Mouse (Mus musculus): ENCODE measurements around the gene Rras. TPM values are rescaled to one million over a fixed set of nuclear protein-coding genes. Genes with fewer than 3 reads are reported as not detected.
A peak's percentile ranks its signal among the peaks of the same experiment; 100 is the strongest.
"Not testable (repeated sequence)": the region's sequence is repeated elsewhere in the genome, so short reads cannot be mapped to it uniquely, and the experiment has no call there.

The Rras gene
- polyA plus RNA-seq, 1 experiment, result 291 TPM

- DNase-seq (ENCODE audit: low read depth), result no peak
These were observed 18.0 kb upstream of the Rras start for GRCm38 (mm10) chr7:44999753-45000152.

GRCm38 (mm10) chr7:45000539-45001114, 17.1 kb upstream of the Rras start:
- no peak for DNase-seq (ENCODE audit: low read depth)

GRCm38 (mm10) chr7:45002440-45002839, 15.3 kb upstream of the Rras start:
- DNase-seq (ENCODE audit: low read depth), result no peak

DNA sequence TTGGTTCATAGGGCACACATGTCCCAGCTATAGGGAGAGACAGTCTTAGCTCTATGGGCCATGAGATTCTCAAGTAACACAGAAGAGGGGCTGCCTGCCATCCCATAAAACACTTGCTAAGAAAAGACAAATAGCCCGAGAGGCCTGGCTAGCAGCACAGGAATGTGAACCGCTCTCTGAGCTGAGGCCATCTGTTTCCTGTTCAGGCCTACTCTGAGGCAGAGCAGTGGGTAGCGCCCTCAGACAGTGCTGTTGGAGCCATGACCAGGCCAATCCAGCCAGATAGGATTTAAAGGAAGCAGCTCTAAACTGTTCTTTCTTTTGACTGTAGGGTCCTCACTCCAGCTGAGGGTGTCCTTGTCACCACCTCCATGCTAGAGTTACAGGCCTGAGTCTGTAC, 13.2 kb upstream of the Rras start:
- no peak for DNase-seq (ENCODE audit: low read depth)

DNA sequence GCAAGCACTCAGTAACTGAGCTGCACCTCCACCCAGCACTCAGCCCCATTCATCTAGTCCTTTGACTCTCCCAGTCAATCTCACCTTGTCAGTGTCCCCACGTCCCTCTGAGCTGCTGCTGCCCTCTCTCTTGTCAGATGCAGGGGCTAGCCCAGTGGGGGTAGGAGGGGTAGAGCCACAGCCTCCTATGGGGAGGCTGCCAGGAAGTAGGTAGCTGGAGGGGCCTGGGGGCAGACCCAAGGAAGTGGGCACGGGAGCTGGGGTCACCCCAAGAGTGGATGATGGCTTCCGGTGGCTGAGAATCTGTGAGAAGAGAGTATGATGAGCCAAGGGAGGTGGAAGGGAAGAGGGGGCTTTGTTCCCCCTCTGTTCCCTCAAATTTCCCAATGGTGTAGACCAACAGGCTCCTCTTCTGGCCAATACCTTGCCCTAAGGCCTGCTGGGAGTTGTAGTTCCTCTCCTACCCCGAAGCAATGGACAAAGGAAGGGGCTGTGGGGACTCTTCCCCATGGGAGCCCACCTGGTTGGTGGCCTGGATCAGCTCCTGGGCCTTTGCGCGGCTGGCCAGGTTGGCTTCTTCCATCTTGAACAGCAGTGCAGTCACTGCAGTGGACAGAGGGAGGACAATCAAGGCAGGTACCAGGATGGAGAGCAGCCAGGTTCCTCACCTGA, 12.3 kb upstream of the Rras start:
- no peak for DNase-seq (ENCODE audit: low read depth)

DNA sequence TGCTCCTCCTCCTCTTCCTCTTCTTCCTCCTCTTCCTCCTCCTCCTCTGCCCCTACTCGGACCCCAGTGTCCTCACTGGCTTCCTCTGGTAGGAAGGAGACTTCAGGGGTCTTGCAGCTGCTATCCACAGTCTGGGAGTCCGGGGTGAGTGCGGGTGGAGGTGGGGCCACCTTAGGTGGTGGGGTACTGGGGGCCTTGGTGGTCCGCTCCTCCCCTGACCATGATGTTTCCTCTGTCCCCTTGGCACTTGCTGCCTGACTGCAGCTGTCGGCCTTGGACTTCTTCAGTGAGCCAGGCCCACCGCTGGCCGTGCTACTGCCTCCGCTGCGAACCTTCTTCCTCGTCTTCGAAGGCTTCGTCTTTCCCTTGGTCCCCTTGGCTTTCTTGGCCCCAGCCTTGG, 11.3 kb upstream of the Rras start:
- no peak for DNase-seq (ENCODE audit: low read depth)

GRCm38 (mm10) chr7:45007141-45007540, 10.6 kb upstream of the Rras start:
- no peak for DNase-seq (ENCODE audit: low read depth)

- no peak for DNase-seq (ENCODE audit: low read depth)
These were observed 9.9 kb upstream of the Rras start for GRCm38 (mm10) chr7:45007846-45008245.

- no peak for DNase-seq (ENCODE audit: low read depth)
These were observed 9.3 kb upstream of the Rras start for GRCm38 (mm10) chr7:45008411-45008810.

GRCm38 (mm10) chr7:45012011-45012410, 5.8 kb upstream of the Rras start:
- DNase-seq (ENCODE audit: low read depth), result no peak

- no peak for DNase-seq (ENCODE audit: low read depth)
These were observed 4.9 kb upstream of the Rras start for GRCm38 (mm10) chr7:45012824-45013223.

DNA sequence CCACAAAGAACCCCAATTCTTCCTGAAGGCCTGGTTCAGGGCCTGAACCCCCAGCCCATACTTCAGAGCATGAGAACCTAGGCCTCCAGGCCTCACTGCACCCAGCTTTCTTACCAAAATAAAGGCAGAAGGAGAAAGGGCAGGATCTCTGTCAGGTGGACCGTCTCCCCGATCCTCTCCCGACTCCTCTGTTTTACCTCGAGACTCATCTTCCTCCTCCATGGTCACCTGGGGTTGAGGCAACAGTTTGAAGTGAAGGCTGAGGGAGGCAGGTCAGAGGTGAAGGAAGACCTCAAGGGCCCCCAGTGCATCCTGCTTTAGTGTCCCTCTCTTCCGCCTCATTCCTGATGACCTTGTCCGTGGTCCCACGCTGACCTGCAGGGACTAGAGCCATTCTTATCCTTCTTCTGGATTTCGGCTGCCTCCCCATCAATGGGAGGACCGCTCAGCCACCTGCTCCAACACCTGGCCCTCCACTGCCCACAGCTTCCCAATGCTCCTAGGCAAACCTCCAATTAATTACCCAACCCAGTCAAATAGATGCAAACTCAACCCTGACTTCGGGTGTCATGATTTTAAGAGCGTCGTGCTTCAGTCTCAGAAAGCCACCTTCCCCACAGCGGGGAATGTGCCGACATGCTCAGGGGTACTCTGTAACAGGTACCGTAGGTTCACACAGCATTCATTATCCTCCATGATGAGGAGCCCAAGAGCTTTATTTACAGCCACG, 4.2 kb upstream of the Rras start:
- no peak for DNase-seq (ENCODE audit: low read depth)

GRCm38 (mm10) chr7:45014096-45014451, 3.7 kb upstream of the Rras start:
- no peak for DNase-seq (ENCODE audit: low read depth)

- DNase-seq (ENCODE audit: low read depth), result no peak
These were observed 2.3 kb upstream of the Rras start for GRCm38 (mm10) chr7:45015344-45015956.

DNA sequence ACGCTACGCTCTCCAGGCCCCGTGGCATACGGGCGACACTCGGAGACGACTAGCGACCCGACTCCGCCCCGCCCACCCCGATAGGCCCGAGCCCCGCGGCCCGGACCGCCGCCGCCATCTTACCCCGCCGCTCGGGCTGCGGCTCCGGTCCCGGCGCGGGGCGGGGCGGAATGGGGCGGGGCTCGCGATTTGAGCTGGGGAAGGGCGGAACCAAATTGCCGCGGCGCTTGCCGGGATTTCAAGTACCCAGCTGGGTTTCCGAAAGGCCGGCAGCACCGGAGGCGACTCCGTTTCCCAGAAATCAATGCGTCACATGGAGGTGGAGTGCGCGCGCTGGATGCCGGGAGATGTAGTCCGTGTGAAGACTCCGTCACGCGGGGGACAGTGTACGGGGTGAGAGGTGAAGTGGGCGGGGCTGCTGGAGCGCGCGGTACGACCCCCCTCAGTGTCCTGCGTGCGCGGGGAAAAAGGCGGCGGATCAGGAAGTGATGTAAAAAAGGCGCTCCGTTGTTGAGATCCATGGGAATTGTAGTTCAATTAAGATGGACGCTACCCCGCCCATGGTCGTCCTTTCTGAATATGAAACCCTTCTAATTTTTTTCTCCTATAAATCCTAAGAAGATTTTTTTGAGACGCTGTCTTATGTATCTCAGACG, 1.7 kb upstream of the Rras start, which contains the start of gene Scaf1:
Gene Scaf1, minus strand, starts transcription at position 407 of the 656 bp plus-strand sequence.
- DNase-seq (ENCODE audit: low read depth), result peak; percentile 93

GRCm38 (mm10) chr7:45016761-45017160, 1.0 kb upstream of the Rras start:
- no peak for DNase-seq (ENCODE audit: low read depth)

- no peak for DNase-seq (ENCODE audit: low read depth)
These were observed 1.3 kb downstream of the Rras start for GRCm38 (mm10) chr7:45019031-45019571.

GRCm38 (mm10) chr7:45020225-45020624, 2.5 kb downstream of the Rras start:
- no peak for DNase-seq (ENCODE audit: low read depth)

GRCm38 (mm10) chr7:45023711-45024110, 6.0 kb downstream of the Rras start:
- not testable (repeated sequence) for DNase-seq (ENCODE audit: low read depth)

GRCm38 (mm10) chr7:45024281-45025248, 6.8 kb downstream of the Rras start:
- DNase-seq (ENCODE audit: low read depth), result no peak

Measured in gonadal fat pad, adult 2 months (tissue).